Mouse (Mus musculus): Measurements from ENCODE around the gene C9orf72.

DNA sequence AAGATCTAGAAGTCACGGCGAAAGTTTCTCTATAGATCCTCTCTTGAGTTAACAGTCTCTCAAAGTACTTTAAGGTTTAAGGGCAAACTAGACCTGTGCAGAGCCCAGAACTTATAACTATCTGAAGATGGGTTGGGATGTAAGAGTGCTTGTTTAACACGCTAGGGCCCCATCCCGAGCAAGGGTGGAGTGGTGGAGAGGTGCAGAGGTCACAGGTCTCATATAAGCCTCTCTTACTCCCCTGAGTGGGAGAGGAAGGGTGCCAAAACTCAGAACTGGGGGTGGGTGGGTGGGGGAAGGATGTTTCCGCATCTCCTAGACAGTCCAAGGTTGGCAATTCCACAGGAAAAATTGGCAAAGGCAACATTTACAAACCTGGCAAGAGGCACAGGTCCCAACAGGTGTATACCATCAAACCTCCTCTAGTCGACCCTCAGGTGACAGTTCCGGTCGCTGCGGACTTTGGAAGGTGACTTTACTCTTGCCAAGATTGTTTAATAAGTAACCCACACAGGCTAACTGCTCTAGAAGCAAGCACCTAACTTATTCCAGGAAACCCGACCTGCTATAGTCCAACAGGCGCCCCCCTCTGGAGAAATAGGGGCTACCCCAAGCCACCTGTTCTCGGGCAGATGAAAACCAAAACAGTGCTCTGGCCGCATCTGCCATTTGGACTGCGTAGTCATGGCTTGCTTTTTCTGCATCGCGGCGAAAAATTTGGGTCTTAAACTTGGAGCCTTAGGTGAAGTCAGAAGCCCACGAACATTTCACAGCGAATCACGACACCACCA, 70.6 kb downstream of the C9orf72 start:
- TF ChIP-seq POLR2A (IDR thresholded peaks at IDR 0.05; ENCODE audit: low read depth, low read length) (no peak), CTCF (IDR thresholded peaks at IDR 0.05; ENCODE audit: extremely low read depth, insufficient read depth, insufficient read length, insufficient replicate concordance) (no peak; the same call in 1 of the 2 replicates)

Measured in spleen, adult 2 months (tissue).